Mouse (Mus musculus) CD4-positive, CD25-positive, alpha-beta regulatory T cell, adult 2 months (primary cell): Measurements from ENCODE around the gene Rgs17.
A peak's percentile ranks its signal among the peaks of the same experiment; 100 is the strongest.
"Not testable (repeated sequence)": the region's sequence is repeated elsewhere in the genome, so short reads cannot be mapped to it uniquely, and the experiment has no call there.

Experiments
- DNase-seq: peaks from one replicate; pipeline ENCODE4 v3.0.0-alpha.2; 2012; ENCODE audit warnings: low read depth, low spot score

The Rgs17 gene

GRCm38 (mm10) chr10:5922294-5922828 lies at the start of gene Rgs17:
TSS of gene Rgs17 (minus strand) at chr10:5922400.
- no peak for DNase-seq

- DNase-seq, result no peak
Observed at GRCm38 (mm10) chr10:5967655-5968054, 45.5 kb upstream of the Rgs17 start.

- not testable (repeated sequence) for DNase-seq
Observed at GRCm38 (mm10) chr10:5953787-5954186, 31.6 kb upstream of the Rgs17 start.

- DNase-seq, result no peak
Observed at GRCm38 (mm10) chr10:5924261-5924660, 2.1 kb upstream of the Rgs17 start.

GRCm38 (mm10) chr10:5923096-5923495 lies 896 bp upstream of the Rgs17 start:
- DNase-seq, result no peak

- no peak for DNase-seq
Observed at GRCm38 (mm10) chr10:5921771-5922170, 429 bp downstream of the Rgs17 start.

GRCm38 (mm10) chr10:5921031-5921551 lies 1.1 kb downstream of the Rgs17 start:
- no peak for DNase-seq

GRCm38 (mm10) chr10:5904399-5904798 lies 17.8 kb downstream of the Rgs17 start:
- DNase-seq, result no peak

- DNase-seq, result no peak
Observed at GRCm38 (mm10) chr10:5901777-5902176, 20.4 kb downstream of the Rgs17 start.

- DNase-seq, result no peak
Observed at GRCm38 (mm10) chr10:5900731-5901130, 21.5 kb downstream of the Rgs17 start.

- DNase-seq, result no peak
Observed at GRCm38 (mm10) chr10:5877106-5877505, 45.1 kb downstream of the Rgs17 start.

GRCm38 (mm10) chr10:5871081-5871480 lies 51.1 kb downstream of the Rgs17 start:
- DNase-seq, result no peak

GRCm38 (mm10) chr10:5867981-5868552 lies 54.1 kb downstream of the Rgs17 start:
- DNase-seq, result no peak

- DNase-seq, result no peak
Observed at GRCm38 (mm10) chr10:5865996-5866395, 56.2 kb downstream of the Rgs17 start.

- no peak for DNase-seq
Observed at GRCm38 (mm10) chr10:5862669-5863068, 59.5 kb downstream of the Rgs17 start.

GRCm38 (mm10) chr10:5860849-5861248 lies 61.4 kb downstream of the Rgs17 start:
- DNase-seq, result no peak

- DNase-seq, result peak; percentile 23
Observed at GRCm38 (mm10) chr10:5859729-5860128, 62.5 kb downstream of the Rgs17 start.

GRCm38 (mm10) chr10:5857996-5858549 lies 64.1 kb downstream of the Rgs17 start:
- no peak for DNase-seq

GRCm38 (mm10) chr10:5853290-5853868 lies 68.8 kb downstream of the Rgs17 start:
- DNase-seq, result no peak

- DNase-seq, result peak; percentile 23
Observed at GRCm38 (mm10) chr10:5846939-5847338, 75.3 kb downstream of the Rgs17 start.

- DNase-seq, result peak; percentile 86
Observed at GRCm38 (mm10) chr10:5841369-5841768, 80.8 kb downstream of the Rgs17 start.

- no peak for DNase-seq
Observed at GRCm38 (mm10) chr10:5826336-5827025, 95.7 kb downstream of the Rgs17 start.
